Mouse (Mus musculus) myocyte (in vitro differentiated cells): ENCODE measurements around the gene Srpk1.

Experiments used
- TCF12 ChIP-seq: IDR thresholded peaks from one replicate; pipeline ENCODE4 v1.6.1; 2011; ENCODE audit warnings: mild to moderate bottlenecking, control low read depth; ENCODE audit not compliant: poor library complexity, insufficient read depth, severe bottlenecking
- USF1 ChIP-seq: IDR thresholded peaks from one replicate; pipeline ENCODE4 v1.6.1; 2011; ENCODE audit warnings: low read depth, mild to moderate bottlenecking, control low read depth, moderate library complexity

GRCm38 (mm10) chr17:28580396-28580795 is 42.1 kb downstream of the Srpk1 start:
- no peak for TF ChIP-seq USF1
- no peak for TF ChIP-seq TCF12
